25 mouse cellular contexts compared by ENCODE assay signal in the genomic region with DNA sequence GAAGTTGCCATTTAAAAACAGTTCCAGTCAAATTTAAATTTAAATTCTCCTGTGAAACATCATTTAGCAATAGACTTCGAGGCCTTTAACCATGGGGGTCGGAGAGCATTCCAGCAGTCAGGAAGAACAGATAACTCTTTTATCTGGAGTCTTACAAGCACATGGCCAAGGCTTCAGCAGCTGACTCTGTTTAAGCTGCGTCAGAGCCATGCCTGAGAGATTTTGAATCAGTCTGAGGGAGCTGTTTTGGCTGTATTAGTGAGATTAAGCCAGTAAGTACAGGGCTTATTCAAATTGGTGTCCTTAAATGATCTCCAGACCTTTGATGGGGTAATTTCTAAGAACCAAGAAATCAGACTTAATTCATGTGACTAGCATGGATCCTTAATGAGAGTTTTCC.
DNase-seq lines count a peak whose midpoint lies in the region; ATAC-seq and TF ChIP-seq lines count a peak whose summit lies in the region.
"Had no signal": no experiment of that assay in that cellular context is flagged by ENCODE, and none has a peak within 500 bp of the region (broad histone marks: within the 10 kb centered on the region; RNA-seq: fewer than 3 reads in every experiment).

No protein-coding gene starts in this region.

- no peak overlapping the region for H3K4me3 ChIP-seq in midbrain, embryonic 14.5 days (replicated peaks; ENCODE audit: low read depth, low read length)
- no peak overlapping the region for H3K4me3 ChIP-seq in midbrain, postnatal 0 days (ENCODE audit: low read depth, low read length)
- no peak overlapping the region for H3K4me3 ChIP-seq in embryonic facial prominence, embryonic 11.5 days (ENCODE audit: low read depth, low read length)
- H3K4me3 ChIP-seq: embryonic facial prominence, embryonic 15.5 days; erythroblast, embryonic 14.5 days; forebrain, embryonic 10.5 days; gastrocnemius, adult 2 months; heart, embryonic 12.5 days; hindbrain, embryonic 12.5 days had no signal

- no peaks in the 10 kb centered on the region for H3K27me3 ChIP-seq in midbrain, embryonic 14.5 days (ENCODE audit: control insufficient read depth, insufficient read depth, low read length)
- no peaks in the 10 kb centered on the region for H3K27me3 ChIP-seq in midbrain, postnatal 0 days (ENCODE audit: insufficient read depth, low read length)
- H3K27me3 ChIP-seq in embryonic facial prominence, embryonic 11.5 days (ENCODE audit: control insufficient read depth, insufficient read depth, low read length) = no peaks in the 10 kb centered on the region
- H3K27me3 ChIP-seq: CH12.LX; embryonic facial prominence, embryonic 15.5 days; heart, embryonic 12.5 days; hindbrain, embryonic 12.5 days had no signal

- H3K9ac ChIP-seq in midbrain, embryonic 14.5 days (replicated peaks; ENCODE audit: low read length) = no peak overlapping the region
- no peak overlapping the region for H3K9ac ChIP-seq in midbrain, postnatal 0 days (replicated peaks; ENCODE audit: low read length, poor library complexity, severe bottlenecking)
- H3K9ac ChIP-seq in embryonic facial prominence, embryonic 11.5 days (replicated peaks; ENCODE audit: low read length) = no peak overlapping the region
- H3K9ac ChIP-seq: embryonic facial prominence, embryonic 15.5 days; heart, embryonic 12.5 days; hindbrain, embryonic 12.5 days had no signal

- no peak overlapping the region for H3K27ac ChIP-seq in midbrain, embryonic 14.5 days (replicated peaks; ENCODE audit: low read depth, low read length)
- no peak overlapping the region for H3K27ac ChIP-seq in midbrain, postnatal 0 days (ENCODE audit: low read depth, low read length)
- H3K27ac ChIP-seq in embryonic facial prominence, embryonic 11.5 days (replicated peaks; ENCODE audit: low read depth, low read length) = no peak overlapping the region
- H3K27ac ChIP-seq: embryonic facial prominence, embryonic 15.5 days; forebrain, embryonic 10.5 days; gastrocnemius, adult 2 months; hindbrain, embryonic 12.5 days had no signal

- H3K4me1 ChIP-seq in midbrain, embryonic 14.5 days (ENCODE audit: control insufficient read depth, insufficient read depth, low read length) = no peaks in the 10 kb centered on the region
- no peaks in the 10 kb centered on the region for H3K4me1 ChIP-seq in midbrain, postnatal 0 days (ENCODE audit: insufficient read depth, low read length)
- H3K4me1 ChIP-seq in embryonic facial prominence, embryonic 11.5 days (ENCODE audit: control insufficient read depth, insufficient read depth, low read length) = no peaks in the 10 kb centered on the region
- H3K4me1 ChIP-seq: embryonic facial prominence, embryonic 15.5 days; hindbrain, embryonic 12.5 days had no signal

- no peak for TF ChIP-seq CTCF in midbrain, postnatal 0 days (IDR thresholded peaks at IDR 0.05)

- H3K9me3 ChIP-seq in midbrain, embryonic 14.5 days (ENCODE audit: control insufficient read depth, low read length) = no peaks in the 10 kb centered on the region
- no peaks in the 10 kb centered on the region for H3K9me3 ChIP-seq in midbrain, postnatal 0 days (ENCODE audit: low read length)
- no peaks in the 10 kb centered on the region for H3K9me3 ChIP-seq in embryonic facial prominence, embryonic 11.5 days (replicated peaks; ENCODE audit: control insufficient read depth, low read length)
- H3K9me3 ChIP-seq: embryonic facial prominence, embryonic 15.5 days; forebrain, embryonic 10.5 days; heart, embryonic 12.5 days; hindbrain, embryonic 12.5 days had no signal

- no peak overlapping the region for H3K4me2 ChIP-seq in midbrain, embryonic 14.5 days (ENCODE audit: low read length)
- H3K4me2 ChIP-seq in midbrain, postnatal 0 days (ENCODE audit: low read depth, low read length, poor library complexity, severe bottlenecking) = no peak overlapping the region
- H3K4me2 ChIP-seq in embryonic facial prominence, embryonic 11.5 days (ENCODE audit: low read depth, low read length) = no peak overlapping the region
- H3K4me2 ChIP-seq: embryonic facial prominence, embryonic 15.5 days; heart, embryonic 12.5 days; hindbrain, embryonic 12.5 days had no signal

- 13% methylated on average over 3 of the region's 3 CpGs for WGBS in midbrain, embryonic 14.5 days
- WGBS in midbrain, postnatal 0 days = 20% methylated on average over 3 of the region's 3 CpGs
- 22% methylated on average over 3 of the region's 3 CpGs for WGBS in embryonic facial prominence, embryonic 11.5 days

- H3K36me3 ChIP-seq in midbrain, embryonic 14.5 days (ENCODE audit: control insufficient read depth, insufficient read depth, low read length) = no peaks in the 10 kb centered on the region
- no peaks in the 10 kb centered on the region for H3K36me3 ChIP-seq in midbrain, postnatal 0 days (ENCODE audit: insufficient read depth, low read length)
- H3K36me3 ChIP-seq in embryonic facial prominence, embryonic 11.5 days (replicated peaks; ENCODE audit: control insufficient read depth, insufficient read depth, low read depth, low read length) = no peaks in the 10 kb centered on the region
- H3K36me3 ChIP-seq: embryonic facial prominence, embryonic 15.5 days; forebrain, embryonic 10.5 days; heart, embryonic 12.5 days; hindbrain, embryonic 12.5 days had no signal

- peak; percentile 8 for DNase-seq in heart, adult 8-10 months (ENCODE audit: low spot score)
- DNase-seq in heart, adult 11 months = no peak
- peak; percentile 47 for DNase-seq in midbrain, embryonic 14.5 days
- no peak for DNase-seq in midbrain, postnatal 0 days (ENCODE audit: low spot score)
- peak; percentile 34 for DNase-seq in embryonic facial prominence, embryonic 11.5 days (ENCODE audit: low spot score)
- DNase-seq in testis, postnatal 10 days (ENCODE audit: low spot score) = no peak
- DNase-seq in thymus, postnatal 36 days = no peak
- DNase-seq: adrenal gland, postnatal 14 days; cerebellum, adult 18-20 months; cerebellum, adult 9-11 months; cerebellum, postnatal 36 days; gastrocnemius, adult 2 months; gastrocnemius, postnatal 25 days; heart, postnatal 4 days had no signal

- ATAC-seq in midbrain, embryonic 14.5 days (ENCODE audit: low FRiP score, low TSS enrichment) = no peak
- ATAC-seq in midbrain, postnatal 0 days (ENCODE audit: low FRiP score) = no peak
- no peak for ATAC-seq in embryonic facial prominence, embryonic 11.5 days (replicated peaks; ENCODE audit: insufficient number of reproducible peaks, low FRiP score, low TSS enrichment, low read depth)
- ATAC-seq: activated CD4-positive, CD25-positive, alpha-beta regulatory T cell, adult 4 months; forebrain, embryonic 14.5 days; hindbrain, embryonic 16.5 days; inflammation-experienced regulatory T-cells, adult 6 months; Patski had no signal

Comparison
In these comparisons a context has a peak if more than half of its experiments do, and no peak if none do; other contexts are left out.
1. DNase-seq: peak in heart, adult 8-10 months (single experiment), midbrain, embryonic 14.5 days (single experiment) and embryonic facial prominence, embryonic 11.5 days (single experiment); none in heart, adult 11 months (single experiment), midbrain, postnatal 0 days (single experiment), testis, postnatal 10 days (single experiment) and thymus, postnatal 36 days (0 of 2).